Mouse (Mus musculus) lung, embryonic 14.5 days (tissue): ENCODE results near the gene Creld1. TPM values are rescaled to one million over a fixed set of nuclear protein-coding genes. Genes with fewer than 3 reads are reported as not detected.

Source experiments
- ATAC-seq: fragments of 200-750 bp; cut with Nextera tagmentation; 2 replicates; pipeline ENCODE4 v1.8.0; 2017; ENCODE audit warnings: mild to moderate bottlenecking, moderate TSS enrichment, moderate library complexity; ENCODE audit not compliant: insufficient read depth
- DNase-seq: peaks from one replicate; pipeline ENCODE4 v3.0.0-alpha.2; 2015
- H3K27ac ChIP-seq: fragments of 300-500 bp; sonication (generic); 2 replicates; pipeline ENCODE4 v1.5.1; 2014; ENCODE audit warnings: low read depth, mild to moderate bottlenecking, moderate library complexity
- H3K27me3 ChIP-seq: fragments of 300-500 bp; sonication (generic); 2 replicates; pipeline ENCODE4 v1.6.1; 2014; ENCODE audit warnings: low read length, control low read depth; ENCODE audit not compliant: insufficient read depth
- H3K36me3 ChIP-seq: fragments of 300-500 bp; sonication (generic); 2 replicates; pipeline ENCODE4 v1.6.1; 2014; ENCODE audit warnings: control low read depth; ENCODE audit not compliant: insufficient read depth
- H3K4me1 ChIP-seq: fragments of 300-500 bp; sonication (generic); 2 replicates; pipeline ENCODE4 v1.6.1; 2014; ENCODE audit warnings: antibody characterized with exemption, control low read depth; ENCODE audit not compliant: insufficient read depth
- H3K4me2 ChIP-seq: fragments of 300-500 bp; sonication (generic); 2 replicates; pipeline ENCODE4 v1.6.1; 2014; ENCODE audit warnings: mild to moderate bottlenecking
- H3K4me3 ChIP-seq: fragments of 300-500 bp; sonication (generic); 2 replicates; pipeline ENCODE4 v1.5.1; 2014; ENCODE audit warnings: low read depth, low read length
- H3K9ac ChIP-seq: fragments of 300-500 bp; sonication (generic); 2 replicates; pipeline ENCODE4 v1.6.1; 2014
- H3K9me3 ChIP-seq: fragments of 300-500 bp; sonication (generic); 2 replicates; pipeline ENCODE4 v1.6.1; 2016; ENCODE audit warnings: low read depth, low read length, control low read depth
- CTCF ChIP-seq: IDR thresholded peaks from 2 replicates; pipeline ENCODE4 v1.5.1; 2016; ENCODE audit warnings: antibody characterized with exemption, low read depth
- WGBS: fragments of 180-500 bp; shearing (Covaris S2); extraction: QIAGEN DNeasy Blood & Tissue Kit; methylation state at CpG from one replicate; pipeline ENCODE4 v1.1.7; 2014; 5-methylcytosine and 5-hydroxymethylcytosine counted together
- polyA plus RNA-seq: library from polyadenylated mRNA; unstranded; fragments of >200 nt; fragmentation: Nextera tagmentation; extraction: Ambion mirVana; gene quantifications from 2 replicates; pipeline ENCODE4 v1.2.1, GENCODE M21; 2014

Gene Creld1
- 20.7 and 27.0 TPM in 2 replicates for polyA plus RNA-seq

DNA sequence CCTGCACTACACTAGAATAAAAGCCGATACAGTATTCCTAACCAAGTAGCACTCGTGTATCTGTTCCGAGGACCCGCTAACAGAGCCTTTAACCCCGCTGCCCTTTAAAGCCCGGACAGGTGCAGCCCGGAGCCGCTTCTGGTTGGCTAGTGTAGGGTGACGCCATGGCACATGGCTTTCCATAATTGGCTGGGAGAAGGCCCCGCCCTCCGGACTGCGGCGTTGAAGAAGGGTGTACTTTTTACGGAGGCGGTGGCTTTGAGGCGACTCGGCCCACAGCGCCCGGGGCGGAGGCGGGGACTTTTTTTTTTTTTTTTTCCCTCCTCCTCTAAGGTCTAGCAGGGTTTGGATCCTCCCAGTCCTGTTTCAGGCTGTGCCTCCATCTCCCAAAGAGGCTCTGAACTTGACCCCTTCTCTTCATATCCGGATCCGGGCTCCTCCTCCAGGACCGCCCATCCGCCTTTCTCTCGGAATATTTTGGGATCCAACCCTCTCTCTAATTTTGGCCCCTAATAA, at the start of gene Creld1:
Gene Creld1 (plus strand): TSS at position 198 of the 516 bp plus-strand sequence.
- peak; percentile 96 for ATAC-seq
- Histone ChIP-seq H3K4me3 (peak within 1 kb of the TSS; percentile 46), H3K4me1 (no peaks in the 10 kb centered on the region), H3K9me3 (no peaks in the 10 kb centered on the region), H3K4me2 (peak within 1 kb of the TSS; percentile 77), H3K9ac (peak within 1 kb of the TSS; percentile 62), H3K27me3 (peaks cover 22% of the 10 kb centered on the region), H3K36me3 (no peaks in the 10 kb centered on the region), H3K27ac (peak within 1 kb of the TSS; percentile 81)
- WGBS = 0% methylated on average over 26 of the region's 26 CpGs
- DNase-seq = peak; percentile 96
- TF ChIP-seq CTCF = no peak

DNA sequence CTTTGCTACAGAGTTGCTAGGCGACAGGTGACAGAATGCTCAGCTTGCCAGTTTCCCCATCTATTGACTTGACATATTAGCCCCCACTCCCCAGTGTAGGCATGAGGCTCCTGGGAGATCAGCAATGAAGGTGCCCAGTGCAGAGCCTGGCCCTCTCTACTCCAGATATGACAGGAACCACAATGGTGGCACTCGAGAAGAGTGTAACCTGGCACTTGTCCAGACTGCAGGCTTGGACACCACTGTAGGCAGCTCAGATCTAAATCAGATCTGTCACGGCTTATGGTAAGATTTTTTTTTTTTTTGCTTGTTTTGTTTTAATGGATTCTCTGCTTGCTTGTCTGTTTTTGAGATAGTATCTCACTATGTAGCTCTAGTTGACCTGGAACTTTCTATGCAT, 49.4 kb upstream of the Creld1 start:
- no peak overlapping the region for H3K4me3 ChIP-seq
- H3K4me1 ChIP-seq = no peaks in the 10 kb centered on the region
- no peaks in the 10 kb centered on the region for H3K36me3 ChIP-seq
- H3K9me3 ChIP-seq = no peaks in the 10 kb centered on the region
- DNase-seq (no peak), ATAC-seq (no peak)
- no peak for TF ChIP-seq CTCF
- no peak overlapping the region for H3K27ac ChIP-seq
- H3K9ac ChIP-seq = no peak overlapping the region
- no peaks in the 10 kb centered on the region for H3K27me3 ChIP-seq
- no peak overlapping the region for H3K4me2 ChIP-seq
- 63% methylated on average over 3 of the region's 3 CpGs for WGBS

DNA sequence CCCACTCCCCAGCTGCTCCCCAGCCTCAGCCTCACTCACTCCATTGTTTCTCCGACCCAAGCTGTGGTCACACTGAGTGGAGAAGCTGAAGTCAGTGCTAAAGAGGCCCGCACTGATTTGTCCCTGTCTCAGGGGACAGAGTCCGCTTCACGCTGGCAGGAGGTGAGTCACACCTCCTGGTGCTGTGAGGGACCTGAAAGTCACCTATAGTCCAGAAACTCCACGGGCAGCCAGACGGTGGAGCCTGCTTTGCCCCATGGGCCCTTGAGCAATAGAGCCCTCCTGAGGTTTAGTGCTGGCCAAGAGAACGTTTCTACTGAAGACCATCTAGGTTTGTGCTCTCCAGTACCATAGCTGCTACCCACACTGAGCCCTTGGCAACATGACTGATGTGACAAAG, 48.4 kb upstream of the Creld1 start:
- Histone ChIP-seq H3K4me1 (no peaks in the 10 kb centered on the region), H3K27me3 (no peaks in the 10 kb centered on the region), H3K36me3 (no peaks in the 10 kb centered on the region), H3K9ac (no peak overlapping the region), H3K9me3 (no peaks in the 10 kb centered on the region), H3K4me2 (no peak overlapping the region), H3K4me3 (no peak overlapping the region), H3K27ac (no peak overlapping the region)
- no peak for ATAC-seq
- DNase-seq = no peak
- no peak for TF ChIP-seq CTCF
- 69% methylated on average over 7 of the region's 7 CpGs for WGBS

DNA sequence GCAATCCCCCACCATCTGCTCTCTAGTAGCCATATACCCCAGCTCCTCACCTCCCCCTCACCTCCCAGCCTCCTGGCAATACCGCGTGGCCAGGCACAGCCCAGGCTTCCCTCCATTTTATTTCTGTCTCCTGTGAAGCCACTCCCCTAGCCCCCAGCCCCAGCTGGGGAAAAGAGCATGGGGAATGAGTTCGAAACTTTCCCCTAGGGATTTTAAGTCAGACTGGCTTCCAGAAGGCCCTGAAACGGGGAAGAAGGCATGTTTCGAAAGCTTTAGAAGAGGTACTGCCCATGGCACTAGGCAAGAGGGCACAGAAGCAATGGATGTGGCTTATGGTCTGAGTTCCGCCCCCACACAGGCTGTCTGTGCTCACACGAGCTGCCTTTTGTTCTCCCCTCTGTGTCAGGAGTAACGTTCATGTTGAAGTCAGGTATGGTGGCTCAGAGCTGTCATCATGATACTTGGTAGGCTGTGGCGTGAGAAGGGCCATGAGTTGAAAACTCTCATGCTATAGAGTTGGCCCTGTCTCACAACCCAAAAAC, 47.4 kb upstream of the Creld1 start, which contains the start of gene Cidec:
Gene Cidec (minus strand): TSS at position 97 of the 542 bp plus-strand sequence.
- no peak for ATAC-seq
- H3K27ac ChIP-seq = no peak within 1 kb of the TSS
- H3K4me2 ChIP-seq = no peak within 1 kb of the TSS
- no peaks in the 10 kb centered on the region for H3K36me3 ChIP-seq
- H3K27me3 ChIP-seq = no peaks in the 10 kb centered on the region
- 77% methylated on average over 9 of the region's 9 CpGs for WGBS
- no peaks in the 10 kb centered on the region for H3K4me1 ChIP-seq
- H3K9ac ChIP-seq = no peak within 1 kb of the TSS
- no peaks in the 10 kb centered on the region for H3K9me3 ChIP-seq
- TF ChIP-seq CTCF = no peak
- no peak within 1 kb of the TSS for H3K4me3 ChIP-seq
- no peak for DNase-seq

DNA sequence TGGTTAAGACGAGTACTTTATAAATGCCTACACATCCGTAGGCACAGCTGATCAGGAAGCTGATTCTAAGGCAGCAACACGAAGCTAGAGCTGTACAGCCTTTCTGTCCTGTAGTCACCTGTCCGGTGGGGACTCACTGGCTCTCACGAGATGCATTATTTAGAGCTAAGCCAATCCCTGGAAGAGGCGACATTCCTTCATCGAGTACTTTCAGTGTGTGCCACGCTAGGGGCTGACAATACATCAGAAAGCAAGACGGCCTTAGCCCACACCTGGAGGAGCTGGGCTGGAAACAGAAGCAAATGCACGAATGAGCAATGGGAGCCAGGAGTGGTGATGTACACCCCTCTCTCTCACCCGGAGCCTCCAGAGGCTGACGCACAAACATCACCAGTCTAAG, 46.0 kb upstream of the Creld1 start:
- H3K4me3 ChIP-seq = no peak overlapping the region
- 66% methylated on average over 12 of the region's 12 CpGs for WGBS
- no peaks in the 10 kb centered on the region for H3K9me3 ChIP-seq
- H3K27me3 ChIP-seq = no peaks in the 10 kb centered on the region
- no peaks in the 10 kb centered on the region; the same call in 1 of the 2 replicates for H3K4me1 ChIP-seq
- DNase-seq = no peak
- H3K9ac ChIP-seq = no peak overlapping the region
- no peak for TF ChIP-seq CTCF
- no peak overlapping the region for H3K27ac ChIP-seq
- no peak for ATAC-seq
- no peak overlapping the region for H3K4me2 ChIP-seq
- H3K36me3 ChIP-seq = no peaks in the 10 kb centered on the region

DNA sequence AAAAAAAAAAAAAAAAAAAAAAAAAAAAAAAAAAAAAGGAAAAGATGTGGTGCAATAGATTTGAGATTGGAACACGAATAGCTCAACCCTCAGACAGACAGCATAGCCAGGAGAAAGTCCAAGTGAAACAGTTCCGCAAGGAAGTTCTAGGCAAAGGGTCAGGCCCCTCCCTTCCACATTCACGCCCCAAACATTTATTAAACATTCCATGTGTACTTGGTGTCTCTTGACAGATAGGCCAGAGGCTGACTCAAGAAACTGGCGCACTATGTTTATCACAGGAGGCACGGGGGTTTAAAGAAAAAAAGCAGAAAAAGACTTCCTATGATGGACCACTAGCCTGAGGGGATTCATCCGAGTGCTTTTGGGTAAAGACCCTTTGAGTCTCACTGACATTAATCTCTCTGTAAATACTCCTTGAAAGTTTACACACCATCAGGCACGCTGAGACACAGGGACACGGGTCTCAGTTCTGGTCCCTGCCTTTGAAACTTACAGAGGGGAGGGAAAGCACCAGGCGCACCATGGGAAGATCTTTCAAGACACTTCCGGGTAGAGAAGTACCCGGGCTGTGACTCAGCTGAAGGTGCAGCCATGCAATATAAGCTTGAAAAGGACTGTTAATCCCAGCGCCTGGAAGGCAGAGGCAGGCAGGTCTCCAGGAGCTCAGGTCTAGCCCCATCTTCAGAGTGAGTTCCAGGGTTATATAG, 44.2 kb upstream of the Creld1 start:
- no peak for TF ChIP-seq CTCF
- no peak overlapping the region for H3K4me2 ChIP-seq
- H3K36me3 ChIP-seq = no peaks in the 10 kb centered on the region
- no peak overlapping the region for H3K4me3 ChIP-seq
- no peaks in the 10 kb centered on the region for H3K27me3 ChIP-seq
- H3K9ac ChIP-seq = no peak overlapping the region
- no peak overlapping the region for H3K27ac ChIP-seq
- H3K4me1 ChIP-seq = peaks cover 8% of the 10 kb centered on the region
- no peak for ATAC-seq
- no peaks in the 10 kb centered on the region for H3K9me3 ChIP-seq
- DNase-seq = no peak
- WGBS = 44% methylated on average over 12 of the region's 12 CpGs

DNA sequence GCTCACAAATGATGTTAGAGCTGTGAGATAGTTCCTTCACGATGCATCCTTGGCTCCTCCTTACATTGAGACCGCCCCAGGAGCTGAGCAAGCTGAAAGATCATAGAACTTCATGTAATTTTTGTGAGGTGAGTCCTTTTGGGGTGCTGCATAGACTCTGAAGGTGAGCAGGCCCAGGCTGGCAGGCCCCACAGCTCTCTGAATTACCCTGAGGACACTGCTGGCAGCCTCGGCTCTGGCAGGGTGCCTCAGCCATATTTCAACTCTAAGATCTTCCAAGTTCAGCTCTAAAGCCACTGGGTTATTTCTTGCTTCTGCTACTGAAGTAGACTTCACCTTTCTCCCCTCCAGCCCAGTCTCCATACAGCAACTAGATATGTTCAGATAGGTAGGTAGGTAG, 42.4 kb upstream of the Creld1 start:
- TF ChIP-seq CTCF = no peak
- ATAC-seq = no peak

More for the DNA sequence above, 42.4 kb upstream of the Creld1 start:
- Histone ChIP-seq H3K4me3 (no peak overlapping the region), H3K4me1 (peaks cover 8% of the 10 kb centered on the region), H3K4me2 (no peak overlapping the region), H3K27me3 (no peaks in the 10 kb centered on the region), H3K9ac (no peak overlapping the region), H3K27ac (no peak overlapping the region), H3K9me3 (no peaks in the 10 kb centered on the region), H3K36me3 (0 out of 2 replicates have a peak, but pooled peaks cover 4% of the 10 kb centered on the region)
- no peak for DNase-seq
- WGBS = 78% methylated on average over 3 of the region's 3 CpGs
